Mouse (Mus musculus): ENCODE data around the gene Metrnl.
A peak's percentile ranks its signal among the peaks of the same experiment; 100 is the strongest.
"Not testable (repeated sequence)": the region's sequence is repeated elsewhere in the genome, so short reads cannot be mapped to it uniquely, and the experiment has no call there.

Gene Metrnl

GRCm38 (mm10) chr11:121701244-121701643 is at the start of gene Metrnl:
Metrnl (plus strand) TSS chr11:121701544.
- no peak for DNase-seq (ENCODE audit: low read depth, low spot score)

DNA sequence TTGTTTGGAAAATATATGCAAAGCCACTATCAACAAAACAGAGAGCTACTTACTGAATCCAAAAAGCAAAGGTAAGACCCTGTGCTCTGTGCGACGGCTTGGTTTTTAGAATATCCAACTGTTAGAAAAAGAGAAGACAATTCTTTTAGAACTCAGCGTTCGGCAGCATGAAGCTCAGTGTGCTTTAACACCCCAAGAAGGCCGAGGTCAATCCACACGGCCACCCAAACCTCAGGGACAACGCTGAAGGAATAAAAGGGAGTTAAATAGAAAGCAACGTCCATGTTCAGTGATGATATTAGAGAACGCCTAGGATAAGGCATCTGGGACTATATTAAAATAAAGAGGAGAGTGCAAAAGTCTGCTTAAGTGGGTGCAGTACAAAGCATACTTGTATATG is 49.8 kb upstream of the Metrnl start:
- no peak for DNase-seq (ENCODE audit: low read depth, low spot score)

DNA sequence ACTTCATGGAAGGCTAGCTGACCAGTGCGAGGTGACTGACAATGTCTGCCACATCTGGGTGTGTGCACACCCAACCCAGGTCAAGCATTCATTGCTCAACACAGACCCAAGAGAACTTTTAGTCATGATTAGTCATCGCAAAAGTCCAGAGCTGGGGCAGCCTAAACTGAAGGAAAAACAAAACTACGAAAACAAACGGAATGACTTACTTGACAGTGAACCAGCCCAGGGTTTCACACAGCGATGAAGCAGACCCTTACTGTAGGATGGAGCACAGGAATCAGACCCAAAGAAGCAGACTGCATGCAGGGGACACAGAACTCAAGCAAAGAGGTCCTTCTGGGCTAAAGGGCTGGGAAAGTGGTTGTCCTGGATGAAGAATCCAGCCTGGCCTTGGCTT is 49.4 kb upstream of the Metrnl start:
- peak; percentile 65 for DNase-seq (ENCODE audit: low read depth, low spot score)

GRCm38 (mm10) chr11:121652547-121653305 is 48.6 kb upstream of the Metrnl start:
- peak; percentile 38 for DNase-seq (ENCODE audit: low read depth, low spot score)

DNA sequence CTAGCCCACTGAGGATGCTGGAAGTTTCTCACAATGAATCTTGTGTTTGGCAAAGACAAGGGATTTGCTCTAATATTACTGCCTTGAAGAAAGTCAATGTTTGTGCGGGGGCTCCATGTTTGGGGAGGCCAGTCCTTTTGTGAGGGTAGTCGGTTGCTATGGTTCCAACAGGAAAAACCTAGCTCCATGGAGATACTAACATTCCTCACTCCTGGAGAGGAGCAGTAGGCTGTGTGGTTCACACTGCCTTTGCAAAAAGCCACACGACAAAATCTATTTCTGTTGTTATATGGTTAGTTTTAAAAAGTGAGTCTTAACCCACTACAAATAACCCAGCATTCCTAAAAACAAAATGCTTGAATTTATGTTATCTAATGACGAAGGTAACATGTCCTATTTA is 47.7 kb upstream of the Metrnl start:
- DNase-seq (ENCODE audit: low read depth, low spot score), result no peak

- no peak for DNase-seq (ENCODE audit: low read depth, low spot score)
Measured at GRCm38 (mm10) chr11:121654406-121654945, 46.9 kb upstream of the Metrnl start.

GRCm38 (mm10) chr11:121655166-121655806 is 46.1 kb upstream of the Metrnl start:
- DNase-seq (ENCODE audit: low read depth, low spot score), result no peak

DNA sequence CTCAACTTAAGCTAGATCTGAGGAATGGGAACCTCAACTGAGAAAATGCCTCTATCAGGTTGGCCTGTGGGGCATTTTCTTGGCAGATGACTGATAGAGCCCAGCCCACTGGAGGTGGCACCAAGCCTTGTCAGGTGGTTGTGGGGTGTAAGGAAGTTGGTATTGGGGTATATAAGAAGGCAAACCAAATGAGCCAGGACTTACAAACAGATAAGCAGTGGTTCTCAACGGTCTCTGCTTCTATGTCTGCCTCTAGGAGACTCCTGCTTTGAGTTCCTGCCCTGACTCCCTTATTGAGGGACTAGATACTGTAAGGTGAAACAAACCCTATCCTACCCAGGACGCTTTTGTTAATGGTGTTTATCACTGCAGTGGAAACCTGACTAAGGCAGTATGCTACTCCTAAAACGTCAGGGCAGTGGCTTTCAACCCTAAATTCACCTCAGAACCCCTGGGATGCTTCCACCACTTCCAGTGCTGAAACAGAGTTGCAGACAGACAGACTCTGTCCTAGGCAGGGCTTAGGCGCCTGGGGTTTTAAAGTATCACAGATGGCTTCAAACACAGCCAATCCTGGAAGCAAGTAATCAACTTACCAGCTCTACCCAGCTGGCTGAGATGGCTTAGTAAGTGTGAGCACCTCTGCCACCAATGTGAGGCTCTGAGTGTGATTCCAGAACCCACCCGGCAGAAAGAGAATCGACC is 45.4 kb upstream of the Metrnl start:
- DNase-seq (ENCODE audit: low read depth, low spot score), result no peak

DNA sequence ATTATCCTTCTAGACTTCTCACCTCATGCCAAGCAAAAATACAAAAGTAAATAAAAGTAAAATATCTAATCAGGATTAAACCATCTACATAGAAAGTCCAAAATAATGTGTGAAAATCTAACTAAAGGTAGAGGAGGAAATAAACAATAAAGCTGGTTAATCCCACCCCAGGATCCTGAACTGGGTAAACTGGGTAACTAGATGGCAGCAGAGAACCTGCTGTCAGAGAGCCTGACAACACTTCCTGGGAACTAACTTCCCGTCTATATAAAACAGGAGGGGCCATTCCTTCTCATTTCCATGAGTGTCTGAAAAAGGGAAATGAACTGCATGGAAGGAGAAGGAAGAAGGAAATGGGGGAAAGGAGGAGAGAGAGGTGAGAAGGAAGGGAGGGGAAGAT is 43.2 kb upstream of the Metrnl start:
- DNase-seq (ENCODE audit: low read depth, low spot score), result no peak

- not testable (repeated sequence) for DNase-seq (ENCODE audit: low read depth, low spot score)
Measured at GRCm38 (mm10) chr11:121660604-121661003, 40.7 kb upstream of the Metrnl start.

GRCm38 (mm10) chr11:121661116-121661515 is 40.2 kb upstream of the Metrnl start:
- no peak for DNase-seq (ENCODE audit: low read depth, low spot score)

- DNase-seq (ENCODE audit: low read depth, low spot score), result no peak
Measured at GRCm38 (mm10) chr11:121667541-121667940, 33.8 kb upstream of the Metrnl start.

GRCm38 (mm10) chr11:121668776-121669175 is 32.6 kb upstream of the Metrnl start:
- DNase-seq (ENCODE audit: low read depth, low spot score), result no peak

- no peak for DNase-seq (ENCODE audit: low read depth, low spot score)
Measured at GRCm38 (mm10) chr11:121670926-121671325, 30.4 kb upstream of the Metrnl start.

- DNase-seq (ENCODE audit: low read depth, low spot score), result no peak
Measured at GRCm38 (mm10) chr11:121672312-121672989, 28.9 kb upstream of the Metrnl start.

GRCm38 (mm10) chr11:121672990-121673572 is 28.3 kb upstream of the Metrnl start, which contains the start of gene B3gntl1:
B3gntl1 (minus strand) TSS chr11:121673153.
- DNase-seq (ENCODE audit: low read depth, low spot score), result peak; percentile 100

DNA sequence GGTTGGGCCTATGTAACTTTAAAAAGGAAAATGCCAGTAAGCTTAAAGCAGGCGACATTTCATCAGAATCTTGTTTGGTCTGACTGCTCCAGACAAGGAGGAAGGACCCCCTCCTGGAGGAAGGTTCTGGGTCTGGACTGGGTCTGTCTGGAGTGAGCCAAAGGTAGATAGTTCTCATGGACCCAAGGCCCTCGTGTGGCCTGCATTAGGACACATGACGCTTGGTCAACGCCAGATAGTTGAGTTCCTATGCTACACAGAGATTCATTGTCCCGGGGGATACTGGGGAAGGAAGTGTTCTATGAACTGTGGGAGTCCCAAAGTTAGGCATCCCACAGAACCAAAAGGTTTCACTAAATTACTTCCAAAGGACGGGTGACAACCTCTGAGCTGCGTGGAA is 27.7 kb upstream of the Metrnl start:
- no peak for DNase-seq (ENCODE audit: low read depth, low spot score)

GRCm38 (mm10) chr11:121676836-121677235 is 24.5 kb upstream of the Metrnl start:
- DNase-seq (ENCODE audit: low read depth, low spot score), result no peak

DNA sequence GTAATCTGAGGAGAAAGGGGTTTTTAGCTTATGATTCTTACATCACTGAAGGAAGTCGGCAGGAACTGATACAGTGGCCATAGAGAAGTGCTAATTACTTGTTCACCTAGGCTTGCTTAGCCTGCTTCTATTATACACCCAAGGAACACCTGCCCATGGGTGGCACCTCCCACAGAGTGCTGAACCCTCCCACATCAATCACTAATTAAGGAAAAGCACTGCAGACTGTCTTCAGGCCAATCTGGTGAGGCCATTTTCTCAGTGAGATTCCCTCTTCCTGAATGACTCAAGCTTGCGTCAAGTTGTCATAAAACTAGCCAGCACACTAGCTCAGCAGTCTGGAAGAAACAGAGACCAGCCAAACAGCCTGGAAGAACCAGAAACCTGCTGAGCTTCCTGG is 21.8 kb upstream of the Metrnl start:
- DNase-seq (ENCODE audit: low read depth, low spot score), result no peak

DNA sequence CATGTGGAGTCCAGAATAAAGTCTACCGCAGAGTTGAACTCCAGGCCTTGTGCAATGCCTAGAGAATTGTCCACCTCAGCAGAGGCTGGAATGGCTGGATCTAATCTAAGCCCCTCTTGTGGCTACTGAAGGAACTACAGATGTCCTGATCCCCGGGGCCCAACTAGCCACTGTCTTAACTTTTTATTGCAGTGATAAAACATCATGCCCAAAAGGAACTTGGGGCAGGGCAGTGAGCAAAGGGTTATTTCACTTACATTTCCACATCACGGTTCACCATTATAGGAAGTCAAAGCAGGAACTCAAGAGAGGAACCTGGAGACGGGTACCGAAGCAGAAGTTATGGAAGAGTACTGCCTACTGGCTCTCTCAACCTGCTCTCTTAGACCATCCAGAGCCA is 20.6 kb upstream of the Metrnl start:
- DNase-seq (ENCODE audit: low read depth, low spot score), result no peak

DNA sequence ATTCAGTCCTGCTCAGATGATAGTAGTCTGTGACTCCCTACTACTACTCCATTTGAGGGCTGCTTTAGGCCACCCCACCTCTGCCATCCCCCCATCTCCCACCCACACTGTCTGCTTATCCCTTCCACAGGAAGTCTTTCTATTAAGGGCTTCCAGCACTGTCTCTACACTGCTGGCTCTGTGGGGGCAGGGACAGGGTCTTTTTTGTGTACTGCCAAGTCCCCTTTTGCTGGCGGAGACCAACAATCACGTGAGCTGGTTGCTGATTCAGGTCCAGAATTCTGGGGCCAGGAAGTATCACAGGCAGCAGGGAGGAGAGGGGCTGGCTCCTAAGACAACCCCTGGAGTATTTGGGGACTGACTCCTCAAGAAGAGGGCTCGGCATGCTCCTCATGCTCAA is 18.1 kb upstream of the Metrnl start:
- DNase-seq (ENCODE audit: low read depth, low spot score), result no peak
